Mouse (Mus musculus) myocyte (in vitro differentiated cells): ENCODE measurements around the gene Tceal7. TPM values are rescaled to one million over a fixed set of nuclear protein-coding genes. Genes with fewer than 3 reads are reported as not detected.

ENCODE experiments used
- H3K27me3 ChIP-seq: one replicate; pipeline ENCODE4 v1.6.1; 2011; ENCODE audit not compliant: control insufficient read depth, insufficient read depth, insufficient read length
- H3K36me3 ChIP-seq: one replicate; pipeline ENCODE4 v1.6.1; 2011; ENCODE audit not compliant: control insufficient read depth, insufficient read depth
- H3K4me2 ChIP-seq: one replicate; pipeline ENCODE4 v1.6.1; 2011; ENCODE audit warnings: low read depth, control low read depth
- H3K4me3 ChIP-seq: one replicate; pipeline ENCODE4 v1.5.1; 2011; ENCODE audit warnings: mild to moderate bottlenecking, control low read depth, moderate library complexity
- H3K79me2 ChIP-seq: one replicate; pipeline ENCODE4 v1.6.1; 2011; ENCODE audit not compliant: control insufficient read depth, insufficient read depth
- H3ac ChIP-seq: one replicate; pipeline ENCODE4 v1.6.1; 2011; ENCODE audit not compliant: control insufficient read depth, insufficient read length
- CEBPB ChIP-seq: IDR thresholded peaks from 2 replicates; pipeline ENCODE4 v1.6.1; 2011; ENCODE audit warnings: mild to moderate bottlenecking, moderate library complexity; ENCODE audit not compliant: poor library complexity, insufficient read depth, severe bottlenecking
- E2F4 ChIP-seq: IDR thresholded peaks from one replicate; pipeline ENCODE4 v1.6.1; 2011; ENCODE audit warnings: mild to moderate bottlenecking, control low read depth, moderate library complexity; ENCODE audit not compliant: insufficient read depth
- MAX ChIP-seq: IDR thresholded peaks from one replicate; pipeline ENCODE4 v1.6.1; 2011; ENCODE audit warnings: low read depth, mild to moderate bottlenecking, control low read depth
- MYOD1 ChIP-seq, 3 experiments: IDR thresholded peaks; one replicate each; pipeline ENCODE4 v1.6.1; 2011; ENCODE audit warnings: control low read depth in 2 of 3, low read depth in 2 of 3, mild to moderate bottlenecking in 2 of 3, moderate library complexity in 1 of 3; ENCODE audit not compliant: insufficient read length in 2 of 3, control insufficient read depth in 1 of 3
- MYOG ChIP-seq, 3 experiments: IDR thresholded peaks; one replicate each; pipeline ENCODE4 v1.6.1; 2011; ENCODE audit warnings: control low read depth in 2 of 3, low read depth in 2 of 3, mild to moderate bottlenecking in 2 of 3; ENCODE audit not compliant: insufficient read length in 2 of 3, control insufficient read depth in 1 of 3, insufficient read depth in 1 of 3
- POLR2A ChIP-seq: IDR thresholded peaks from one replicate; pipeline ENCODE4 v1.6.1; 2011; ENCODE audit warnings: low read depth, mild to moderate bottlenecking, control low read depth, moderate library complexity; ENCODE audit not compliant: insufficient read length
- POLR2AphosphoS2 ChIP-seq: IDR thresholded peaks from one replicate; pipeline ENCODE4 v1.6.1; 2011; ENCODE audit warnings: low read depth, control low read depth; ENCODE audit not compliant: insufficient read length
- REST ChIP-seq: IDR thresholded peaks from one replicate; pipeline ENCODE4 v1.6.1; 2011; ENCODE audit warnings: mild to moderate bottlenecking, control low read depth, moderate library complexity; ENCODE audit not compliant: insufficient read depth, insufficient read length
- SRF ChIP-seq: IDR thresholded peaks from one replicate; pipeline ENCODE4 v1.6.1; 2011; ENCODE audit warnings: low read depth; ENCODE audit not compliant: control insufficient read depth, insufficient read length
- TCF12 ChIP-seq: IDR thresholded peaks from one replicate; pipeline ENCODE4 v1.6.1; 2011; ENCODE audit warnings: mild to moderate bottlenecking, control low read depth; ENCODE audit not compliant: poor library complexity, insufficient read depth, severe bottlenecking
- TCF3 ChIP-seq: IDR thresholded peaks from one replicate; pipeline ENCODE4 v1.6.1; 2011; ENCODE audit warnings: low read depth, control low read depth; ENCODE audit not compliant: insufficient read length
- USF1 ChIP-seq: IDR thresholded peaks from one replicate; pipeline ENCODE4 v1.6.1; 2011; ENCODE audit warnings: low read depth, mild to moderate bottlenecking, control low read depth, moderate library complexity
- polyA plus RNA-seq: library from polyadenylated mRNA; unstranded; fragments of >200 nt; fragmentation: generic; extraction: Trizol; gene quantifications from one replicate; pipeline ENCODE4 v1.2.1, GENCODE M21; 2012; ENCODE audit warnings: missing spikeins

Tceal7 gene
- polyA plus RNA-seq, 1 experiment, result 15.4 TPM

DNA sequence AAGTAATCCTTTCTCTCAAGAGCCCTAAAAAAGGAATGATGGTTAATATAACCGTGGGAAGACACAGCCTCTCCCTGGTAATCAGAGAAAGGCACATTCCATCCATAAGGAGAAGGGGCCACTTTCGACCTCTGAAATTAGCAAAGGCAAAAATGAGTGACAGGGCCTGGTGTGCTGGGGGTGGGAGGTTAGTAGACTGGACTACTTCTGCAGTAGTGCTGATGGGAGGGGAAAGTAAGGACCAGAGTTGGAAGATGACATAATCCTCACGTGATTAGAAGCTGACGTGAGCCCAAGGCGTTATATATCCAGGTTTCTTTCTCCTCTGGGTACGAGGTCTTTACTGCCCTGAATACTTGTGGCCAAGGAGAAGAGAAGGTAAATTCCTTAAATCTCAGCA, 9.1 kb downstream of the Tceal7 start:
- no peaks in the 10 kb centered on the region for H3K36me3 ChIP-seq
- no peaks in the 10 kb centered on the region for H3K79me2 ChIP-seq
- no peaks in the 10 kb centered on the region for H3K27me3 ChIP-seq
- TF ChIP-seq SRF (no peak), TCF12 (no peak), REST (no peak), MYOD1 (IDR thresholded peaks at IDR 0.05; ENCODE audit: control insufficient read depth in 1 of 3, insufficient read length in 2 of 3, low read depth in 2 of 3) (peak; percentile 62 to 86 (median 67)), USF1 (peak; percentile 53)
- H3ac ChIP-seq, result no peak overlapping the region
- H3K4me3 ChIP-seq, result no peak overlapping the region
- no peak overlapping the region for H3K4me2 ChIP-seq

DNA sequence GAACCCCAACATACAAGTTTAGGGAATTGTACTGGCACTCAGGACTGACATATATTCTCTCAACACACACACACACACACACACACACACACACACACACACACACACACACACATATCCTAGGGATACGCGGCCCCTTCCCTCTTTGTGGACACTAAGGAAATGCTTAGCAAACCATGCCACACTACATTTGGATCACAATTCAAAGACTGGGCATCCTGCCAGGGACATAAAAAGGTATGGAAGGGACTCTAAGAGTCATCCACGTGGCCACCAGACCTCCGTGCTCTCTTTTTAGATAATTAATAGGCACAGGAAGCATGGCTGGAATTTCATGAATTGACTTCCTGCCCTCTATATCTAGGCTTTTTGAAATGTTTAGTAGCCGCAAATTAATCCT, 13.2 kb downstream of the Tceal7 start:
- Histone ChIP-seq H3K4me3 (no peak overlapping the region), H3K4me2 (no peak overlapping the region), H3ac (no peak overlapping the region), H3K27me3 (no peaks in the 10 kb centered on the region), H3K36me3 (no peaks in the 10 kb centered on the region), H3K79me2 (no peaks in the 10 kb centered on the region)
- TF ChIP-seq E2F4 (no peak), TCF3 (no peak), MAX (no peak), CEBPB (no peak), MYOD1 (IDR thresholded peaks at IDR 0.05; ENCODE audit: control insufficient read depth in 1 of 3, insufficient read length in 2 of 3, low read depth in 2 of 3) (no peak), POLR2A (no peak), POLR2AphosphoS2 (no peak), TCF12 (no peak), USF1 (no peak), MYOG (IDR thresholded peaks at IDR 0.05; ENCODE audit: control insufficient read depth in 1 of 3, insufficient read depth in 1 of 3, insufficient read length in 2 of 3, low read depth in 2 of 3) (no peak), REST (no peak), SRF (no peak)

DNA sequence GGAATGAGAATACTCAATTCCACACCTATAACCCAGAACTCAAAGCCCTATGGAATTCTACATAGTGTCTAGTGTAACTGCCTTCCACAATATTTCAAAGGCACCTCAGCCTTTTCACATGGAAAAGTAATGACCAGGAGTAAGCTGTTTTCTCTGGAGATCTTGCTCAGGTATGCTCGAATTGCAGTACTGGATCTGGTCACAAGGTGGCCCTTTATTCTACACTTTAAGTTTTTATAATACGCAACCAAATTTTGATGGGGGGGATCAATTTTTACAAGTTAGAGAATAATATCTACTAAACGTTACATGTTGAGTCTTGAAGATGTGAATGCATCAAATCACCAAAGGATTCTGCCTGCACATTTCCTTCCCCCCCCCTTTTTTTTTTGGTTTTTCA, 23.5 kb downstream of the Tceal7 start:
- TF ChIP-seq MYOG (IDR thresholded peaks at IDR 0.05; ENCODE audit: control insufficient read depth in 1 of 3, insufficient read depth in 1 of 3, insufficient read length in 2 of 3, low read depth in 2 of 3), result no peak
- no peak for TF ChIP-seq TCF3
- no peak for TF ChIP-seq CEBPB
- no peak for TF ChIP-seq POLR2A
- TF ChIP-seq POLR2AphosphoS2, result no peak
- TF ChIP-seq USF1, result no peak
- TF ChIP-seq REST, result no peak
- no peak for TF ChIP-seq E2F4
- Histone ChIP-seq H3K36me3 (no peaks in the 10 kb centered on the region), H3K4me3 (no peak overlapping the region), H3K79me2 (no peaks in the 10 kb centered on the region), H3K4me2 (no peak overlapping the region), H3ac (no peak overlapping the region), H3K27me3 (no peaks in the 10 kb centered on the region)

DNA sequence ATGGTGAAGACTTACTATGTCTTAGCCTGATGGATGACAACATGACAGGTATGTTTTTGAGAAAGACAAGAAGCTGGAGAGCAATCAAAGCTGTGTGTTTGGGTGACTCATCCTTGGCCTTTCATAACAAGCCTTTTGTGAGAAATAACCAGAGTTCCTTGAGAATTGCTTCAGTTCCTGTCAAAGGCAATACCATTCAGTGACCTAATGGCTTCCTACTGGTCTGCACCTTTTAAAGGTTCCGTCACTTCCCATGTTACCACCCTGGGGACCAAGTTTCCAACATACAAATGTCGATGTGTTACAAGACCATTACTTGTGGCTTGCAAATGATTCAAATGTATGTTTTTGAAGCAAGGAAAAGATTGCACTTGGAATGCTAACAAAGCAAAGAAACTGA, 28.6 kb downstream of the Tceal7 start:
- TF ChIP-seq SRF, result no peak
- no peak for TF ChIP-seq POLR2AphosphoS2
- no peak for TF ChIP-seq POLR2A
- no peak overlapping the region for H3K4me2 ChIP-seq
- H3K79me2 ChIP-seq, result peaks cover 7% of the 10 kb centered on the region
- H3K36me3 ChIP-seq, result peaks cover 5% of the 10 kb centered on the region
- H3K4me3 ChIP-seq, result no peak overlapping the region
- no peak overlapping the region for H3ac ChIP-seq
- no peaks in the 10 kb centered on the region for H3K27me3 ChIP-seq

DNA sequence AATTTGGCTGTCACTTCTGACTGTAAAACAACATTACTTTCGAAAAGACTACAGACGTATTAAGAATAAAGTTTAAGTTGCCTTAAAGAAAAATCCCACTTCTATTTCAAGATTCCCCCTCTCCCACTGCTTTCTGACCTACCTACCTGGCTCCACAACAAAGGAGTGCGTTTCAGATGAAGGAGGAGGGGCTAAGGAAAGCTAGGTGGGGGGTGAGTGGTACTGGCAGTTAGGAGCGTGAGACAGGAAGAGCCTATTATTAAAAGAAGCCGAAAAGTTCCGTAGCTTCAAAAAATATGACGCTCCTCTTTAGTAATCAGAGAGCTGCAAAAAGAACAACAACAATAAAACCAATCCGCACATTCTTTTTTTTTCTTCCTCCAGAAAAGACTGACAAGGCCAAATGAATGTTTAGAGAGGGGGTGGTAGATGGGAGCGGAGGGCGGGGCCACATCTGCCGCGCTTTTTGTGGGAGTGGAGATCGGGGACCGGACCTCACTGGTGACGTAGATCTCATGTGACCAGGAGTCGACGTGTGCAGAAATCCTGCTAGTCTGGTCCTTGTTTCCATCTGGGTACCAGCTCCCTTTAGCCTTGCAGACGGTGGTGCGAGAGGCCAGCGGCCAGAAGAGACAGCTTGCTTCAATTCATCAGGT, 30.1 kb downstream of the Tceal7 start, which contains the start of gene Tceal9:
Gene Tceal9, plus strand, starts transcription at position 506 of the 656 bp plus-strand sequence.
- H3K36me3 ChIP-seq, result peaks cover 5% of the 10 kb centered on the region
- H3K27me3 ChIP-seq, result no peaks in the 10 kb centered on the region
- H3K4me2 ChIP-seq, result peak within 1 kb of the TSS; percentile 74
- H3K4me3 ChIP-seq, result peak within 1 kb of the TSS; percentile 74
- peaks cover 7% of the 10 kb centered on the region for H3K79me2 ChIP-seq
- TF ChIP-seq POLR2AphosphoS2 (peak; percentile 79), MYOD1 (IDR thresholded peaks at IDR 0.05; ENCODE audit: control insufficient read depth in 1 of 3, insufficient read length in 2 of 3, low read depth in 2 of 3) (peak in 2 of 3 experiments; percentile 9 to 23), TCF3 (no peak), USF1 (peak; percentile 73), POLR2A (peak; percentile 75)
- H3ac ChIP-seq, result no peak within 1 kb of the TSS
